Mouse (Mus musculus) lung, postnatal 0 days (tissue): Measurements from ENCODE around the gene Gins2. TPM values are rescaled to one million over a fixed set of nuclear protein-coding genes. Genes with fewer than 3 reads are reported as not detected.

Experiments
- ATAC-seq: fragments of 200-750 bp; cut with Nextera tagmentation; 2 replicates; pipeline ENCODE4 v1.8.0; 2017; ENCODE audit warnings: moderate library complexity
- DNase-seq: peaks from one replicate; pipeline ENCODE4 v3.0.0-alpha.2; 2016; ENCODE audit warnings: low spot score
- H3K27ac ChIP-seq: fragments of 300-500 bp; sonication (generic); 2 replicates; pipeline ENCODE4 v1.5.1; 2014; ENCODE audit warnings: antibody characterized with exemption, mild to moderate bottlenecking, low read length, mixed read lengths
- H3K27me3 ChIP-seq: fragments of 300-500 bp; sonication (generic); replicated peaks from 2 replicates; pipeline ENCODE4 v1.6.1; 2014; ENCODE audit warnings: low read length, mixed read lengths; ENCODE audit not compliant: insufficient read depth
- H3K36me3 ChIP-seq: fragments of 300-500 bp; sonication (generic); 2 replicates; pipeline ENCODE4 v1.6.1; 2014; ENCODE audit warnings: low read length, mixed read lengths; ENCODE audit not compliant: insufficient read depth
- H3K4me1 ChIP-seq: fragments of 300-500 bp; sonication (generic); 2 replicates; pipeline ENCODE4 v1.6.1; 2014; ENCODE audit warnings: antibody characterized with exemption, low read depth, low read length, mixed read lengths; ENCODE audit not compliant: insufficient read depth
- H3K4me2 ChIP-seq: fragments of 300-500 bp; sonication (generic); replicated peaks from 2 replicates; pipeline ENCODE4 v1.6.1; 2014; ENCODE audit warnings: low read depth, mild to moderate bottlenecking, low read length, moderate library complexity, mixed read lengths
- H3K4me3 ChIP-seq: fragments of 300-500 bp; sonication (generic); 2 replicates; pipeline ENCODE4 v1.5.1; 2014; ENCODE audit warnings: low read depth, low read length
- H3K9ac ChIP-seq: fragments of 300-500 bp; sonication (generic); replicated peaks from 2 replicates; pipeline ENCODE4 v1.6.1; 2014; ENCODE audit warnings: low read depth, mild to moderate bottlenecking
- H3K9me3 ChIP-seq: fragments of 300-500 bp; sonication (generic); 2 replicates; pipeline ENCODE4 v1.6.1; 2016; ENCODE audit warnings: low read length, mixed read lengths
- CTCF ChIP-seq: IDR thresholded peaks from 2 replicates; pipeline ENCODE4 v1.5.1; 2016; ENCODE audit warnings: antibody characterized with exemption, mild to moderate bottlenecking
- EP300 ChIP-seq: IDR thresholded peaks from 2 replicates; pipeline ENCODE4 v1.6.1; 2016; ENCODE audit warnings: antibody characterized with exemption, mild to moderate bottlenecking, control low read depth
- WGBS: fragments of 180-500 bp; shearing (Covaris S2); extraction: QIAGEN DNeasy Blood & Tissue Kit; methylation state at CpG from one replicate; pipeline ENCODE4 v1.1.7; 2014; 5-methylcytosine and 5-hydroxymethylcytosine counted together
- polyA plus RNA-seq: library from polyadenylated mRNA; unstranded; fragments of >200 nt; fragmentation: Nextera tagmentation; extraction: Ambion mirVana; gene quantifications from 2 replicates; pipeline ENCODE4 v1.2.1, GENCODE M21; 2015

The Gins2 gene
- polyA plus RNA-seq, 1 experiment from 2014 or later = 10.9 TPM

DNA sequence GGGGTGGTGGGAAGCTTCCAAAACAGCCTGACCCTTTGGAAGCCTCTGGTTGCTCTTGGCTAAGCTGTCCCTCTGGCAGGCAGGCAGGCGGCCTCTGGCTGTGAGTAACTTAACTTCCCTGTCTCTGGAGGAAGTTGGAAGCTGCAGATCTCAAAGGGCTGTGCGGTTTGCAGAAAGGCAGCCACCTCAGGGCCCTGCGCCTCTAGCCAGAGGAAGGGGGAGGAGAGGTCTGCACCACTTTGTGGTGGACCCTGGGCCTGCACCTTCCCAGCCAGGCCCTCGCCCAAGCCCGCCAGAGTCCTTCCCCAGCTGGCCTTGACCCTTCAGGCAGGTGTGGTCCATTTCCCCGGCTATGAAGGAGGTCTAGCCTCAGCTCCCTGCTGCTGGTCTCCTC lies 49.7 kb downstream of the Gins2 start:
- Histone ChIP-seq H3K36me3 (no peaks in the 10 kb centered on the region), H3K4me1 (peaks cover 31% of the 10 kb centered on the region), H3K27ac (peak overlapping the region; percentile 92), H3K9ac (0 out of 2 replicates have a peak overlapping the region, but pooled peaks have one; percentile 16), H3K4me2 (peak overlapping the region; percentile 98), H3K4me3 (peak overlapping the region; percentile 58; the same call in 1 of the 2 replicates), H3K9me3 (no peaks in the 10 kb centered on the region), H3K27me3 (no peaks in the 10 kb centered on the region)
- TF ChIP-seq EP300 (no peak), CTCF (peak; percentile 11; the same call in 1 of the 2 replicates)
- WGBS = 44% methylated on average over 6 of the region's 6 CpGs
- DNase-seq (peak; percentile 59), ATAC-seq (no peak)

DNA sequence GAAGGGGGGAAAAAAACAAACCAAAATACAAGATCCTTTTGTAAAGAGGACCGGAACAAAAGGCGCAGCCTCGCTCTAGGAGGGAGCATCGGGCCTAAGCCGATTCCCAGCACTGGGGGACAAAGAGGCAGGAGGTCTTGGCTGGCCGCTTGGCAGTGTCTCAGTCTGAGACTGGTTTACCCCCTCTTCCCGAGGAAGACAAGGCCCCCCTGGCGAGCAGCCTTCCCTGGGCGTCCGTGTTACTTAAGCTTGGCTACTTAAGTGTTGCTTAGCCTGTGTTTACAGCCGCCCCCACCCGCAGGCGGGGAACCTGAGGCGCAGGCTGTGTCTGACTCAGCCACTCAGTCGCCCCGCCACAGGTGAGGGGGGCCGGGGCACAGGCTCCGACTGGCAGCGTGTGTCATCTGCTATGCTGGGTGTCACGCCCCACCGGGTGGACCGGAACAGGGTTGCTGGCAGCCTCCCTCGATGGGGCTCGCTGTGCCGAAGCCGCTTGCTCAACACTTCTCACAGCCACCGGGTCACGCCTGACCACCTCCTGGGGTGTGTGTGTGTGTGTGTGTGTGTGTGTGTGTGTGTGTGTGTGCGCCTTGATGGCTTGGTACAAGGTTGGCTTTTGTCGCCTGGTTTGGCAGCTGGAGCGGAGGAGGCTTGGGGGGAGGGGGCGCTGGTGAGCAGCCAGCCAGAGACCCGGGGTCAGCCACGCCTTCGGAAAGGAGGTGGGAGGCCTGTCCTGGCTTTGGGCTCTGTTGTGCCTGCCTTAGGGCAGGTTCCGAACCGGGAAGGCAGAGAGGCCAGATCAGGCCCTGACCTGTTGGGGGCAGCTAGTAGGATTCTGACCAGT lies 50.5 kb downstream of the Gins2 start:
- H3K9ac ChIP-seq = peak overlapping the region; percentile 63
- H3K4me1 ChIP-seq = peaks cover 31% of the 10 kb centered on the region
- no peaks in the 10 kb centered on the region for H3K36me3 ChIP-seq
- peak; percentile 75 for ATAC-seq
- no peaks in the 10 kb centered on the region for H3K27me3 ChIP-seq
- TF ChIP-seq CTCF (peak; percentile 43), EP300 (no peak; the same call in 1 of the 2 replicates)
- WGBS = 4% methylated on average over 36 of the region's 37 CpGs
- peak overlapping the region; percentile 98 for H3K4me2 ChIP-seq
- peak; percentile 95 for DNase-seq
- peak overlapping the region; percentile 92 for H3K27ac ChIP-seq
- peak overlapping the region; percentile 58 for H3K4me3 ChIP-seq
- H3K9me3 ChIP-seq = no peaks in the 10 kb centered on the region

DNA sequence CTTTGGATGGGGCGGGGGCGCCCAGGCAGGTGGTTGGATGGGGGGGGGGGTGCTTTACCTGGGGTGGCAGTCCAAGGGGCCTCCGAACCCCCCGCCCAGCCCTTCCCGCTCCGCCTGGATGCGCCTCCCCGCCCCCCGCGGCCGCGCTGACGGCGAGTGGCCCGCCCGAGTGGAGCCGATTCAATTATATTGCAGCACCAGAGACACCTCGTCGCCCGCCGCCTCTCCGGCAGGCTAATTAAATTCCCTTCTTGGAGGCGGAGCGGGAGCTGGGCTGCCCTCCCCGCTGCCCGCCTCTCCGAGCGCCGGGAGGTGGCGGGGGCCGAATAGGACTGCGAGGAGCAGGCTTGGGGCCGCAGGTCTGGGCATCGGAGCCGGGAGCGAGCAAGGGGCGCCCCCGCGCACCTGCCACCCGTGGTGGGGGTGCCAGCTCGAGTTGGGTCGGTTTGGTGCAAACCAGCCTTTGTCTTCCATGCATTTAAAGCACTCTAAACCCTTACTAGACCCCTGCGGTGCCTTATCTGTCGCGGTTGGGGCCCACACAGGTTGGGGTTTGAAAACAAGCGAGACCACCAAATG lies 51.2 kb downstream of the Gins2 start:
- peak overlapping the region; percentile 98 for H3K4me2 ChIP-seq
- no peaks in the 10 kb centered on the region for H3K9me3 ChIP-seq
- peak; percentile 10 for ATAC-seq
- no peaks in the 10 kb centered on the region for H3K36me3 ChIP-seq
- TF ChIP-seq CTCF (no peak), EP300 (no peak)
- WGBS = 1% methylated on average over 22 of the region's 46 CpGs
- H3K4me1 ChIP-seq = peaks cover 33% of the 10 kb centered on the region
- H3K9ac ChIP-seq = peak overlapping the region; percentile 63
- H3K27me3 ChIP-seq = no peaks in the 10 kb centered on the region
- H3K4me3 ChIP-seq = peak overlapping the region; percentile 58
- peak; percentile 81 for DNase-seq
- peak overlapping the region; percentile 92 for H3K27ac ChIP-seq

DNA sequence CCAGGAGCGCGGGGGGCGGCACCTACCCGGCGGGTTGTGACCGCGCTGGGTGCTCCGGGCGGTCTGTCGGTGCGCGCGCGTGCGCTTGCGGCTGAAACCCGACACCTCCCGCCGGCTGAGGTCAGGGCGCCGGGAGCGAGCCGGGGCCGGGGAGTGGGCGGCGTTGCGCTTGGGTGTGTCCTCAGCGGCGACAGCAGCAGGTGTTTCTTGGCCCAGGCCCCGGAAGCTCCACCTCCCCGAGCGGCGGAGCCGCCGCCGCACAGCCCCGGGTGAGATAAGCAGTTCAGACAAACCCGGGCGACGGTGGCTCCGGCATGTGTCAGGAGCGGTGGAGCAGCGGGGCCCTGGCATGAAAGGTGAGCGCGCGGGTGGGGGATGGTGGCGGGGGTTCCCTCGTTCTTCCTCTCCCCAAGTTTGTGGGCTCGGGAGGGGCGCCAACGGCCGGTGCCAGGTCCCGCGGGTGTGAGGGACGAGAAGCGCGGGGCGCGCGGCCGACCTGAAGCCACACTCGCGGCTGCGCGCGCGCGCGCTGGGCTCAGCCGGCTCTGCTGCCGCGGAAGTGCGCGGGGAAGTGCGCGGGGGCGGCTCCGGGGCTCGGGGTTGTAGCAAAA lies 51.8 kb downstream of the Gins2 start:
- no peaks in the 10 kb centered on the region for H3K36me3 ChIP-seq
- peak overlapping the region; percentile 98 for H3K4me2 ChIP-seq
- peak overlapping the region; percentile 63 for H3K9ac ChIP-seq
- TF ChIP-seq CTCF (no peak), EP300 (no peak)
- H3K4me3 ChIP-seq = peak overlapping the region; percentile 58
- WGBS = under 1% methylated on average over 56 of the region's 79 CpGs
- peak; percentile 66 for ATAC-seq
- peak; percentile 94 for DNase-seq
- H3K9me3 ChIP-seq = no peaks in the 10 kb centered on the region
- peaks cover 35% of the 10 kb centered on the region for H3K4me1 ChIP-seq
- peak overlapping the region; percentile 92 for H3K27ac ChIP-seq
- H3K27me3 ChIP-seq = no peaks in the 10 kb centered on the region

DNA sequence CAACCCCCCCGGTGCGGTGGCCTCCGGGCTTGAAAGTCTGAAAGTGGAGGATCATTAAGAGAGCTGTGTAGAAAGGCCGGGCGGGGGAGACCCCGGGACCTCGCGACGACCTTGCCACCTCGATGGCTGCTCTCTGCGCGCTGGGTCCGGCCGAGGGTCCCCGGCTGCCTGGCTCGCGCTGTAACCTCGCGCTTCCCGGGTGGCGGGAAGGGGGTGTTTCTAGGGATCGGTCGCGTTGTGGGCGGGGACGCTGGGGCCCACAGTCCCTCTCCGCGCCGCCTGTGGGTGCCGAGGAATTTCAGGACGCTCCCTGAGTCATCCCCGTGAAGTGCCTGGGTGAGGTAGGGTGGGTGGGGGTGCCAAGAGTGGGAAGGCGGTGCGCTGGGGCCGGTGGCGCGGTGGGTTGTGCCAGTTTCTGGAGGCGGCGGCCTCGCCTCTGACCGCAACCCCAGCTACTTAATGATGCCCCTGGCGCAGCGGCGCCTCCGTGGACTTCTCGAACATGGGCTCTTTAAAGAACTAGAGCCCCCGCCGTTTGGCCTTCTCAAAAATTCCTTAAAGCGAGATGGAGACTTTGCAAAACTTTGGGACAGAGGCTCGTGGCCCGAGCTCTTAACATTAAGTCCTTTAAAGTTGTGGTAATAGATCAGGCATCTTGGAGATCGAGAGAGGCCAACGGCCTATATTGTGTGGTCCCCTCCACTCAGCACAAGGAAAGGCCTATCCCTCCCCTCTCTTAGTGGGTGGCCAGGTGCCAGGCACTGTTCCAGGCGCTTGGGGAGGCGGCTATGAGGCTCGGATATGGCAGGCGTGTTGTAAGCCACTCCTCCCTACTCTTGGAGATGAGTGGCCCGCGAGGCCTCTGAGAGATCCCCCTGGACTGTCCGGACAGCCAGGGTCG lies 52.5 kb downstream of the Gins2 start:
- DNase-seq (peak; percentile 90), ATAC-seq (peak; percentile 57)
- WGBS = 1% methylated on average over 51 of the region's 61 CpGs
- Histone ChIP-seq H3K9ac (peak overlapping the region; percentile 63), H3K36me3 (no peaks in the 10 kb centered on the region), H3K4me2 (peak overlapping the region; percentile 98), H3K27me3 (no peaks in the 10 kb centered on the region), H3K4me1 (peaks cover 40% of the 10 kb centered on the region), H3K9me3 (no peaks in the 10 kb centered on the region), H3K27ac (peak overlapping the region; percentile 92), H3K4me3 (peak overlapping the region; percentile 58)
- TF ChIP-seq CTCF = no peak
